Mouse (Mus musculus) 416B (cell line): Measurements from ENCODE around the gene Ugt1a6a.

ENCODE experiments used
- DNase-seq: peaks from one replicate; pipeline ENCODE4 v3.0.0; 2011; ENCODE audit warnings: low read depth

The Ugt1a6a gene

DNA sequence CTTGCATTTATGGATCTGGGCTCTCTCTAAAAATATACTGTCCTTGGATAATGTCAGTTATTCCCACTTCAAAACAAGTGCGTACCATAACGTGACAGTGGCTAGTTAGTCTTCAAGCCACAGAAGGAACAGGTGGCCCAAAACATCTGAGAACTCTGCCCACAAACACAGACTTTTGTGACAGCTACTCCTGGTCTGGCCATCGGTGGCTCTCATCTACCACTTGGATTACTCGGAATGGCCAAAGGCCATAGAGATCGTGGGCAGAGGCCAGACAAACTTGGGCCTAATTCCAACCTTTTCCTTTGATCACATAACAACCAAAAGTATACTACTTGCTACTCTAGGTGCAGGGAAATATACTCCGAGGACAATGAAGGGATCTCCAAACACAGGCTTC, 133.5 kb downstream of the Ugt1a6a start:
- no peak for DNase-seq
